Mouse (Mus musculus) thymus, adult 2 months (tissue): Measurements from ENCODE around the gene Chst11.

Experiments used
- CTCF ChIP-seq: fragments of 200-500 bp; IDR thresholded peaks from 2 replicates; pipeline ENCODE4 v1.5.1; 2012; ENCODE audit warnings: mild to moderate bottlenecking, control low read depth, low read length, moderate library complexity, borderline replicate concordance; ENCODE audit not compliant: control insufficient read depth, poor library complexity, insufficient read depth; ENCODE audit errors: extremely low read depth
- POLR2A ChIP-seq: fragments of 200-500 bp; IDR thresholded peaks from 2 replicates; pipeline ENCODE4 v1.6.1; 2012; ENCODE audit warnings: mild to moderate bottlenecking, low read length, control low read depth, moderate library complexity; ENCODE audit not compliant: control insufficient read depth, poor library complexity, insufficient read depth; ENCODE audit errors: extremely low read depth

GRCm38 (mm10) chr10:83101421-83102207, 116.3 kb downstream of the Chst11 start:
- TF ChIP-seq CTCF (no peak), POLR2A (no peak)
